Mouse (Mus musculus) neural tube, embryonic 12.5 days (tissue): ENCODE measurements around the gene Tcf7l1. TPM values are rescaled to one million over a fixed set of nuclear protein-coding genes. Genes with fewer than 3 reads are reported as not detected.

Experiments used
- ATAC-seq: fragments of 200-750 bp; cut with Nextera tagmentation; 2 replicates; pipeline ENCODE4 v1.8.0; 2017; ENCODE audit warnings: low read depth, mild to moderate bottlenecking, moderate TSS enrichment, moderate library complexity; ENCODE audit not compliant: low FRiP score
- H3K27ac ChIP-seq: fragments of 300-500 bp; sonication (generic); 2 replicates; pipeline ENCODE4 v1.5.1; 2016
- H3K27me3 ChIP-seq: fragments of 300-500 bp; sonication (generic); replicated peaks from 2 replicates; pipeline ENCODE4 v1.6.1; 2016; ENCODE audit warnings: mild to moderate bottlenecking
- H3K36me3 ChIP-seq: fragments of 300-500 bp; sonication (generic); 2 replicates; pipeline ENCODE4 v1.6.1; 2016; ENCODE audit warnings: mild to moderate bottlenecking
- H3K4me1 ChIP-seq: fragments of 300-500 bp; sonication (generic); 2 replicates; pipeline ENCODE4 v1.6.1; 2016
- H3K4me2 ChIP-seq: fragments of 300-500 bp; sonication (generic); replicated peaks from 2 replicates; pipeline ENCODE4 v1.6.1; 2016; ENCODE audit warnings: mild to moderate bottlenecking
- H3K4me3 ChIP-seq: fragments of 300-500 bp; sonication (generic); 2 replicates; pipeline ENCODE4 v1.5.1; 2016
- H3K9ac ChIP-seq: fragments of 300-500 bp; sonication (generic); 2 replicates; pipeline ENCODE4 v1.6.1; 2016; ENCODE audit warnings: mild to moderate bottlenecking
- H3K9me3 ChIP-seq: fragments of 300-500 bp; sonication (generic); 2 replicates; pipeline ENCODE4 v1.6.1; 2016; ENCODE audit warnings: mild to moderate bottlenecking
- WGBS: fragments of 180-500 bp; shearing (Covaris S2); methylation state at CpG from one replicate; pipeline ENCODE4 v1.1.7; 2016; 5-methylcytosine and 5-hydroxymethylcytosine counted together
- polyA plus RNA-seq: library from polyadenylated mRNA; unstranded; fragments of >200 nt; fragmentation: Nextera tagmentation; extraction: Ambion mirVana; gene quantifications from 2 replicates; pipeline ENCODE4 v1.2.1, GENCODE M21; 2016

Tcf7l1 gene
- polyA plus RNA-seq, 1 experiment from 2014 or later, result 18.6 TPM

DNA sequence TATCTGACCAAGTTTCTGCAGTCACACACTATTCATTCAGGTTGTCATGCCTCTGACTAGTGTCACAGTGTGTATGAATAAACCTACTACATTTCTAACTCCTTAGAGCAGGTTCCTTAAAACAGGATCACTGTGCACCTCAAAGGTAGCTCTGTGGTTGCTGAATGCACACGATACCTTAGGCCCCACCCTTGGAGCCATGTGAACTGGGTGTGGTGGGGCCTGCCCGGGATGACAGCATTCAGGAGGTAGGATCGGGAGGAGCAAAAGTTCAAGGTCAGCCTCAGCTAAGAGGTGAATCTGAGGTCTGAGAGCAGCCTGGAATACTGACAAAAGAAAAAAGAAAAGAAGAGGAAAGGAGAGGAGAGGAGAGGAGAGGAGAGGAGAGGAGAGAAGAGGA lies 19.3 kb upstream of the Tcf7l1 start:
- Histone ChIP-seq H3K4me3 (no peak overlapping the region), H3K9ac (no peak overlapping the region), H3K4me1 (no peaks in the 10 kb centered on the region), H3K27me3 (no peaks in the 10 kb centered on the region), H3K4me2 (no peak overlapping the region), H3K36me3 (no peaks in the 10 kb centered on the region), H3K9me3 (no peaks in the 10 kb centered on the region), H3K27ac (no peak overlapping the region)
- 71% methylated on average over 3 of the region's 3 CpGs for WGBS
- ATAC-seq, result no peak

DNA sequence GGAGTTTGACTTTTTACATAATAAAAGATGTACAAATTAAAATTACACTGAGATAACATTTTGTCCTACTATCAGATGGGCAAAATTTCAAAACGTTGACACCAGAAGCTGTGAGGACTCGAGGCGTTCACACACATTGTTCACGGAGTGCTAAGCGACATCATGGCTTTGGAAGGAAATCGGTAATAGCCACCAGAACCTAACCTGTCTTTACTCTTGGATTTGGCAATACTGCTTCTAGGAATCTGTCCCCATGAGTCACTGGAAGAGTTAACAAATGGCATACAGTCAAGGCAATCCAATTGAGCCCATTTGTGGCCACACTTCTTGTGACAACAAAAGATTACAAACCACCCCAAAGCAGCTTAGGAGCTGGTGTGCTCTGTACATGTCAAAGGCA lies 14.6 kb upstream of the Tcf7l1 start:
- no peaks in the 10 kb centered on the region for H3K9me3 ChIP-seq
- H3K27me3 ChIP-seq, result no peaks in the 10 kb centered on the region
- H3K36me3 ChIP-seq, result no peaks in the 10 kb centered on the region
- H3K9ac ChIP-seq, result no peak overlapping the region
- no peaks in the 10 kb centered on the region for H3K4me1 ChIP-seq
- no peak overlapping the region for H3K4me2 ChIP-seq
- no peak overlapping the region for H3K27ac ChIP-seq
- H3K4me3 ChIP-seq, result no peak overlapping the region
- WGBS, result 92% methylated on average over 6 of the region's 6 CpGs
- ATAC-seq, result no peak

DNA sequence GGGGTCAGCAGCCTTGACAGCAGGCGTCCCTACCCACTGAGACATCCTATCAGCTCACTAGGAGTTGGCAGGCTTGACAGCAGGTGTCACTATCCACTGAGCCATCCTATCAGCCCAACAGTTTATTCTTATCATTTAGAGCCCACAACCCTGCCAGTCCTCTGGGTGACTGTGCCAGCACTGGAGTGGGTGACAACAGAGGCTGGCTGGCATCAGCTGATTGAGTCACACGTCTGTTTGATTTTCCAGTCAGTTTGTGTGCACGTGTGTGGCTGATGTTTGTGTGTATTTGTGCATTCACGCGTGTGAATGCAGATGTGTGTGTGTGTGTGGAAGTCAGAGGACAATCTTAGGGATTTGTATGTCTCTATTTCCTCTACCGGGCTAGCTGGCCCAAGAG lies 13.1 kb upstream of the Tcf7l1 start:
- 87% methylated on average over 6 of the region's 6 CpGs for WGBS
- no peak overlapping the region for H3K9ac ChIP-seq

GRCm38 (mm10) chr6:72800641-72801040 lies 11.6 kb upstream of the Tcf7l1 start:
- no peak overlapping the region for H3K9ac ChIP-seq
- WGBS, result 47% methylated on average over 2 of the region's 2 CpGs
- H3K36me3 ChIP-seq, result no peaks in the 10 kb centered on the region
- no peak overlapping the region for H3K27ac ChIP-seq
- H3K4me1 ChIP-seq, result no peaks in the 10 kb centered on the region
- no peaks in the 10 kb centered on the region for H3K9me3 ChIP-seq
- ATAC-seq, result no peak
- no peaks in the 10 kb centered on the region for H3K27me3 ChIP-seq
- no peak overlapping the region for H3K4me2 ChIP-seq
- no peak overlapping the region for H3K4me3 ChIP-seq

More for the DNA sequence above, 13.1 kb upstream of the Tcf7l1 start:
- no peak for ATAC-seq
- H3K36me3 ChIP-seq, result no peaks in the 10 kb centered on the region
- H3K4me3 ChIP-seq, result no peak overlapping the region
- H3K4me1 ChIP-seq, result no peaks in the 10 kb centered on the region
- no peaks in the 10 kb centered on the region for H3K9me3 ChIP-seq
- H3K4me2 ChIP-seq, result no peak overlapping the region
- H3K27me3 ChIP-seq, result no peaks in the 10 kb centered on the region
- H3K27ac ChIP-seq, result no peak overlapping the region

GRCm38 (mm10) chr6:72797763-72798162 lies 8.7 kb upstream of the Tcf7l1 start:
- Histone ChIP-seq H3K9ac (no peak overlapping the region), H3K27ac (no peak overlapping the region), H3K4me2 (no peak overlapping the region), H3K4me3 (no peak overlapping the region), H3K9me3 (no peaks in the 10 kb centered on the region), H3K27me3 (no peaks in the 10 kb centered on the region), H3K36me3 (no peaks in the 10 kb centered on the region), H3K4me1 (0 out of 2 replicates have a peak, but pooled peaks cover 3% of the 10 kb centered on the region)
- no peak for ATAC-seq

- Histone ChIP-seq H3K27me3 (peaks cover 3% of the 10 kb centered on the region; the same call in 1 of the 2 replicates), H3K27ac (no peak overlapping the region), H3K4me1 (0 out of 2 replicates have a peak, but pooled peaks cover 3% of the 10 kb centered on the region), H3K4me2 (no peak overlapping the region; the same call in 1 of the 2 replicates), H3K36me3 (no peaks in the 10 kb centered on the region), H3K9ac (no peak overlapping the region), H3K9me3 (no peaks in the 10 kb centered on the region), H3K4me3 (no peak overlapping the region)
- 47% methylated on average over 16 of the region's 16 CpGs for WGBS
- ATAC-seq, result no peak
Measured at GRCm38 (mm10) chr6:72795444-72795843, 6.4 kb upstream of the Tcf7l1 start.

DNA sequence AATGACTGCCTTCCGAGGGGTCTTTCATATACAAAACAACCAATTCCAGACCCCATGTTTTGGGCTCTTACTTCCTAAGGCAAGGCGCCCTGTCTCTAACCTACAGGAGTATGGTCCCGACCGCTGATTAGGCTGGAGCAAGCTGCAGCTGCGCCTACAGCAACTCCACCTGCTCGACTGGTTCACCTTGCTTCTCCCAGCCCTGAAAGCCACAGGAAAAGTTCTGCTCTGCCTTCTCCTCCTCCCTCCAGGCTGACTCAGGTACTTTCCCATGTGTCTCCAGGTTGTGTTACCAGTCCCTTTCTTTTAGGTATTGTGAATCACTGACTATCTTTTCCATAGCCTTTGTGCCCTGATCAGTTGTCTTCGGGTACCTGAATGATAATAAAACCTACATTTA lies 5.8 kb upstream of the Tcf7l1 start:
- WGBS, result 46% methylated on average over 7 of the region's 7 CpGs
- H3K9ac ChIP-seq, result no peak overlapping the region
- peaks cover 7% of the 10 kb centered on the region; the same call in 1 of the 2 replicates for H3K27me3 ChIP-seq
- H3K4me3 ChIP-seq, result no peak overlapping the region
- no peaks in the 10 kb centered on the region for H3K9me3 ChIP-seq
- no peak overlapping the region for H3K4me2 ChIP-seq
- 0 out of 2 replicates have a peak, but pooled peaks cover 3% of the 10 kb centered on the region for H3K4me1 ChIP-seq
- no peaks in the 10 kb centered on the region for H3K36me3 ChIP-seq
- no peak overlapping the region for H3K27ac ChIP-seq
- ATAC-seq, result no peak

GRCm38 (mm10) chr6:72792641-72793040 lies 3.6 kb upstream of the Tcf7l1 start:
- no peak overlapping the region for H3K9ac ChIP-seq
- H3K4me2 ChIP-seq, result no peak overlapping the region
- peaks cover 11% of the 10 kb centered on the region; the same call in 1 of the 2 replicates for H3K27me3 ChIP-seq
- no peaks in the 10 kb centered on the region for H3K9me3 ChIP-seq
- H3K4me1 ChIP-seq, result peaks cover 10% of the 10 kb centered on the region
- H3K27ac ChIP-seq, result no peak overlapping the region
- WGBS, result 94% methylated on average over 8 of the region's 8 CpGs
- ATAC-seq, result no peak
- H3K36me3 ChIP-seq, result no peaks in the 10 kb centered on the region
- no peak overlapping the region for H3K4me3 ChIP-seq

GRCm38 (mm10) chr6:72787948-72788891 lies 834 bp downstream of the Tcf7l1 start:
- Histone ChIP-seq H3K9ac (peak overlapping the region; percentile 80), H3K27ac (peak overlapping the region; percentile 62), H3K9me3 (no peaks in the 10 kb centered on the region), H3K4me2 (peak overlapping the region; percentile 98), H3K36me3 (no peaks in the 10 kb centered on the region), H3K4me3 (peak overlapping the region; percentile 82), H3K4me1 (peaks cover 19% of the 10 kb centered on the region), H3K27me3 (peaks cover 11% of the 10 kb centered on the region; the same call in 1 of the 2 replicates)
- under 1% methylated on average over 69 of the region's 69 CpGs for WGBS
- peak; percentile 30 for ATAC-seq

DNA sequence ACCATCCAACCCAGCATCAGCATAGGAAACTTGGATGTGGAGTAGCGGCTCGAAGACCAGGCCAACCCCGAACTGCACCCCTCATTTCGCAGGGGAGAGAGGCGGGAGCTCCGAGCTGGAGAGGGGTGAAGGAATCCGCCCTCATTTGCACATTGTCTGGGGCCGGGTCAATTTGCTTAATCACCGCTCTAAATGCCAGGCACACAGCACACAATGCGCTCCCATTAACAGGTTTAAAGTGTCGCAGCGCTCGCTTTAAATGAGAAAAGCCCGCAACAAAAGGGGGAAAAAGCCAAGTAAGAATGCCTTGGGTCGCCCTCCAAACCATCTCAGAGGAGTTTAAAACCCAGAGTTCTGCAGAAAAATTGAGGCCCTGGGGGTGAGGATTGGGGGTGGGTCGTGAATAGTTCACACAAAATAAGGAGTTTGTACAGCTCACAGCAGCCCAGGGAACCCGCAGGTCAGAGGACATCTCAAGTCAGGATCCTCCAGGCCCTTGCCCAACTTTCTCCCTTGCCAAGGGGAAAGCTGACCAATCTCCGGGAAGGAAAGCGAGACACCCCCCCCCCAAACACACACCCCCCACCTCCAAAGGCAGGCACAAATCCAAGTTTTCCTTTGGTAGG lies 1.6 kb downstream of the Tcf7l1 start:
- H3K27me3 ChIP-seq, result peaks cover 11% of the 10 kb centered on the region; the same call in 1 of the 2 replicates
- peaks cover 19% of the 10 kb centered on the region for H3K4me1 ChIP-seq
- no peaks in the 10 kb centered on the region for H3K36me3 ChIP-seq
- H3K4me3 ChIP-seq, result peak overlapping the region; percentile 82
- H3K9ac ChIP-seq, result peak overlapping the region; percentile 80
- H3K27ac ChIP-seq, result no peak overlapping the region
- WGBS, result 1% methylated on average over 19 of the region's 19 CpGs
- no peak for ATAC-seq
- peak overlapping the region; percentile 98 for H3K4me2 ChIP-seq
- H3K9me3 ChIP-seq, result no peaks in the 10 kb centered on the region

DNA sequence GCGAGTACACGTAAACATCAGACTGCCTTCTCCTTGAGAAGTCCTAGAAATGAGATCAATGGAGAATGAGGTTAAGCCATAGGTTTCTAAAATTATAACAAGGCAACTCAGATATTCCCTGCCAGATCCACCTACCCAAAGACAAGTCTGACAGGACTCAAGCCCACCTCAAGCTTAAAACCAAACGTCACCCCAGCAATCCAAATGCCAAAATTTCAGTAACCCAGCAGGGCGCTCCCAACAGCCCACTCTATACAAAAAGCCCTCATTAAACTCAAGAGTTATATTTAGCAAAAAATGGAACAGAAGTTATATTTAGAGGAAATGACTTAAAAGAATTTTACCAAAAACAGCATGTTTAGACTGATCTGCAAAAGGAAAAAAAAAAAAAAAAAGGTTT lies 5.3 kb downstream of the Tcf7l1 start:
- Histone ChIP-seq H3K36me3 (peaks cover 5% of the 10 kb centered on the region; the same call in 1 of the 2 replicates), H3K9me3 (no peaks in the 10 kb centered on the region)

More for the DNA sequence above, 5.3 kb downstream of the Tcf7l1 start:
- H3K4me3 ChIP-seq, result no peak overlapping the region
- ATAC-seq, result no peak
- H3K27ac ChIP-seq, result no peak overlapping the region
- H3K27me3 ChIP-seq, result 0 out of 2 replicates have a peak, but pooled peaks cover 3% of the 10 kb centered on the region
- WGBS, result 92% methylated on average over 4 of the region's 4 CpGs
- no peak overlapping the region for H3K9ac ChIP-seq
- H3K4me2 ChIP-seq, result no peak overlapping the region
- peaks cover 19% of the 10 kb centered on the region for H3K4me1 ChIP-seq
